Mouse (Mus musculus) embryonic facial prominence, embryonic 15.5 days (tissue): ENCODE measurements at regions not wholly inside any gene's neighbourhood (a gene's known extent, or its start where the extent isn't known, plus 50 kb on each side); places are given as distances from the start of the nearest gene placed in this dataset. TPM values are rescaled to one million over a fixed set of nuclear protein-coding genes. Genes with fewer than 3 reads are reported as not detected.

Experiments
- ATAC-seq: fragments of 200-750 bp; cut with Nextera tagmentation; 2 replicates; pipeline ENCODE4 v1.8.0; 2017; ENCODE audit warnings: low read depth, moderate TSS enrichment; ENCODE audit not compliant: insufficient number of reproducible peaks, low FRiP score, low TSS enrichment
- H3K27ac ChIP-seq: fragments of 300-500 bp; sonication (generic); replicated peaks from 2 replicates; pipeline ENCODE4 v1.5.1; 2015; ENCODE audit warnings: mild to moderate bottlenecking, inconsistent platforms
- H3K27me3 ChIP-seq: fragments of 300-500 bp; sonication (generic); 2 replicates; pipeline ENCODE4 v1.6.1; 2015; ENCODE audit warnings: inconsistent platforms
- H3K36me3 ChIP-seq: fragments of 300-500 bp; sonication (generic); 2 replicates; pipeline ENCODE4 v1.6.1; 2015; ENCODE audit warnings: mild to moderate bottlenecking, inconsistent platforms
- H3K4me1 ChIP-seq: fragments of 300-500 bp; sonication (generic); 2 replicates; pipeline ENCODE4 v1.6.1; 2015; ENCODE audit warnings: inconsistent platforms
- H3K4me2 ChIP-seq: fragments of 300-500 bp; sonication (generic); replicated peaks from 2 replicates; pipeline ENCODE4 v1.6.1; 2015; ENCODE audit warnings: mild to moderate bottlenecking, inconsistent platforms
- H3K4me3 ChIP-seq: fragments of 300-500 bp; sonication (generic); replicated peaks from 2 replicates; pipeline ENCODE4 v1.5.1; 2015; ENCODE audit warnings: mild to moderate bottlenecking, inconsistent platforms
- H3K9ac ChIP-seq: fragments of 300-500 bp; sonication (generic); 2 replicates; pipeline ENCODE4 v1.6.1; 2015; ENCODE audit warnings: inconsistent platforms
- H3K9me3 ChIP-seq: fragments of 300-500 bp; sonication (generic); replicated peaks from 2 replicates; pipeline ENCODE4 v1.6.1; 2016; ENCODE audit warnings: inconsistent platforms
- WGBS: fragments of 180-500 bp; shearing (Covaris S2); methylation state at CpG from one replicate; pipeline ENCODE4 v1.1.7; 2015; 5-methylcytosine and 5-hydroxymethylcytosine counted together
- microRNA counts: library from miRNA; unstranded; fragments of <30 nt; microRNA quantifications from one replicate; lab custom pipeline; 2016
- microRNA-seq: library from miRNA; unstranded; fragments of <30 nt; microRNA quantifications from one replicate; pipeline ENCODE4, GENCODE M21; 2016; ENCODE audit warnings: borderline number of aligned reads

DNA sequence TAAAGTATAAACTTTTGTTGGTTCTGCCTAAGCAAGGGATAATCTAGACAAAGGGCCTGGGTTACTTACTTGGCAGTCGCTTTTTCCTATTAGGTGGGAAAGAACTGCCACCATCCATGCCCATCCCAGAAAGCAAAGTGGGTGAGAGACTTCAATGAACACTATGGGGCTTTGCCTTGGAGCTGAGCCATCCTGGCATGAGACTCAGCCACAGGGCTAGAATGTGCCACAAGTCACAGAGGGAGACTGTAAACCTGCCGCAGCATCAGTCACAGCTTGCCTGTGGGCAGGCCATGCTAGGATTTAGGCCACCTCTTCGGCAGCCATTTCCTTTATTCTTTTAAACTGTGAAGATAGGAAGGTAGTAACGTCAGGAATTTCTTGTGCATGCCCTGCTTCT lies 72.9 kb upstream of the Zcchc13 start:
- Histone ChIP-seq H3K9me3 (0 out of 2 replicates have a peak, but pooled peaks cover 3% of the 10 kb centered on the region), H3K4me3 (no peak overlapping the region), H3K27me3 (no peaks in the 10 kb centered on the region), H3K36me3 (no peaks in the 10 kb centered on the region), H3K9ac (no peak overlapping the region), H3K4me2 (no peak overlapping the region), H3K27ac (no peak overlapping the region), H3K4me1 (peaks cover 10% of the 10 kb centered on the region; the same call in 1 of the 2 replicates)
- 87% methylated on average over 4 of the region's 4 CpGs for WGBS
- ATAC-seq: no peak

DNA sequence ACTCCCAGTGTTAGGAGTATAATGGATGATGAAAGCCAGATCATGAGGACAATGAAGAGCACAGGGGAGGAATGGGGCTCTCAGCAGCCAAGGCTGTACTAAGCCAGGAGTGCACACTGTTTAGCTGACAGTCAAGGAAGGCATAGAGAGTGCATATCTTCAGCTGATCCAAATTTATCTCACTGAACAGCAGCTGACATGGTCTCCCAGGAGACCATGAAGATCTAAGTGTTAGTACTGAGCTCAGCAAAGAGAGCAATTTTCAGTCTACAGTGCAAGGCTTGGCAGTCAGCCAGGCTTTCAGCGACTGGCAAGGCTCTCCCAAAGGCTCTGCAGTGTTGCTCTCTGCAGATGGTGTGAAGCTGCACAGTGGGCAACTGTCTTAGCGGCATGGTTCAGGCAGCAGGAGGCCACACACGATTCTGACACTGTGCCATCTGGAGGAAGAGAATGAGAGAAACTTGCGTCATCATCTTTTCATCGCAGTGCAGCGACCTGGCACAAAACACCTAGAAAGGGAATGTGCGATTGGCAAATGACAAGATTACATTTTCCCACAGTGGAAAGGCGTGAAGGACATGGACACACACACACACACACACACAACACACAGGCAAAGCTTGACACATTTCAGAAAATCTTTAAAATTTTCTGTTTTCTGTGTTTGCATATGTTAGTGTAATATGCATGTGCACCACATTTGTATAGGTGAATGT lies 66.7 kb upstream of the Zcchc13 start:
- no peak overlapping the region for H3K9ac ChIP-seq
- H3K4me3 ChIP-seq: no peak overlapping the region
- ATAC-seq: peak; percentile 77; the same call in 1 of the 2 replicates
- H3K9me3 ChIP-seq: 0 out of 2 replicates have a peak, but pooled peaks cover 3% of the 10 kb centered on the region
- H3K27ac ChIP-seq: no peak overlapping the region
- no peaks in the 10 kb centered on the region for H3K27me3 ChIP-seq
- H3K4me1 ChIP-seq: peaks cover 8% of the 10 kb centered on the region; the same call in 1 of the 2 replicates
- H3K4me2 ChIP-seq: no peak overlapping the region
- WGBS: 37% methylated on average over 8 of the region's 8 CpGs
- no peaks in the 10 kb centered on the region for H3K36me3 ChIP-seq

GRCm38 (mm10) chrX:103573344-103573743 lies 57.0 kb upstream of the Zcchc13 start:
- ATAC-seq: no peak
- 95% methylated on average over 4 of the region's 4 CpGs for WGBS

DNA sequence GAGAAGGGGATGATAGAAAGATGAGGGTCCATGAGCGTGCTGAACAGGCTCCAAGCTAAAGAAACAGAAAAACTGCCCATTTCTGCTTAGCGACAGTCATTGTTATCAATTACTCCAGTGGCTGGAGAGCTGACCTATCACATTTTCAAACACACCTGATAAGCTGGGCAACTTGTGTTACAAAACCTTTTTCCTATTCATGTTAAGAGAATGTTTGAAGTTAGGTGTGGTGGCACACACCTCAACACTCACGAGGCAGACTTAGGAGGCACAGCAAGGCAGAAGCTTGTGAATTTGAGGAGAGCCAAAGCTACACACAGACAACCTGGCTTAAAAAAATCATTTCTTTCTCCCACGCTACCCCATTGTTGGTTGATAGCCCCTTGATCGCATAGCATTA lies 50.9 kb upstream of the Zcchc13 start:
- 91% methylated on average over 5 of the region's 5 CpGs for WGBS
- Histone ChIP-seq H3K27ac (no peak overlapping the region), H3K36me3 (0 out of 2 replicates have a peak, but pooled peaks cover 3% of the 10 kb centered on the region), H3K27me3 (no peaks in the 10 kb centered on the region), H3K9ac (no peak overlapping the region), H3K4me2 (no peak overlapping the region), H3K4me3 (no peak overlapping the region), H3K4me1 (no peaks in the 10 kb centered on the region), H3K9me3 (no peaks in the 10 kb centered on the region)
- ATAC-seq: no peak

More at GRCm38 (mm10) chrX:103573344-103573743, 57.0 kb upstream of the Zcchc13 start:
- Histone ChIP-seq H3K27ac (no peak overlapping the region), H3K4me3 (no peak overlapping the region), H3K9me3 (no peaks in the 10 kb centered on the region), H3K36me3 (0 out of 2 replicates have a peak, but pooled peaks cover 3% of the 10 kb centered on the region), H3K4me2 (no peak overlapping the region), H3K4me1 (no peaks in the 10 kb centered on the region), H3K9ac (no peak overlapping the region), H3K27me3 (no peaks in the 10 kb centered on the region)

MicroRNAs in the stretch of these regions (microRNA counts, 519-probe panel; counts per million panel counts)
- 3,150 counts per million, percentile 76 among the panel's probes with 10 or more counts for microRNA mmu-miR-374 (lab: Ali Mortazavi, UCI)
- 2,462 counts per million, percentile 56 among the panel's probes with 10 or more counts for microRNA mmu-miR-421 (lab: Ali Mortazavi, UCI)

Small RNAs in the stretch of these regions (microRNA-seq; reads per million reads assigned to microRNA genes)
- gene Mir374b: not detected
- not detected for gene Mir374c
- gene Mir421: 329 reads per million, percentile 68 among the genes with 10 or more reads in this experiment
